Mouse (Mus musculus): ENCODE results near the gene Esf1.

DNA sequence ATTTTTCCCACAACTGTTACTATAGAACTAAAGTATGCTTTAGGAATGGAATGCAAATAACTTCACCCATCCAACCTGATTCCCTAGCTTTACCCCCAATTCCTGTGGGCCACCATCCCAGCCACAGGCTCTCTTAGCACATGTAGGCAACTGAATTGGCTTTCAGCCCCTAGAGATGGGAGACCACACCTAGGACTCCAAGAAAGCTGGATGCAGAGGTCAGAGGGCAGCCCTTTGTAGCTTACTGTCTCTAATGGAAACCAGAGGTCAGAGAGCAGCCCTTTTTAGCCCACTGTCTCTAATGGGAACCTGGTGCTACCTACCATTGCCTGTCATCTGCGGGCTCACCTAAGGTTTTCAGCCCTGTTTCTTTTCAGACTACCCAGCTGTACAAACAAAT lies 92.9 kb downstream of the Esf1 start:
- TF ChIP-seq CTCF (IDR thresholded peaks at IDR 0.05; ENCODE audit: control insufficient read depth, insufficient read depth, insufficient read length) (no peak), USF1 (IDR thresholded peaks at IDR 0.05; ENCODE audit: low read depth) (no peak), MYOG (IDR thresholded peaks at IDR 0.05; ENCODE audit: control insufficient read depth, extremely low read depth, insufficient read length) (no peak), MAX (IDR thresholded peaks at IDR 0.05) (no peak), CEBPB (IDR thresholded peaks at IDR 0.05; ENCODE audit: low read depth) (no peak), FOSL1 (IDR thresholded peaks at IDR 0.05; ENCODE audit: insufficient read depth, low read length, poor library complexity, severe bottlenecking) (no peak), MYOD1 (IDR thresholded peaks at IDR 0.05; ENCODE audit: control insufficient read depth, insufficient read length, low read depth) (no peak)
